Mouse (Mus musculus): ENCODE results near the gene Ezh1. TPM values are rescaled to one million over a fixed set of nuclear protein-coding genes. Genes with fewer than 3 reads are reported as not detected.

The Ezh1 gene
- polyA plus RNA-seq, 1 experiment from 2014 or later: 17.6 TPM

DNA sequence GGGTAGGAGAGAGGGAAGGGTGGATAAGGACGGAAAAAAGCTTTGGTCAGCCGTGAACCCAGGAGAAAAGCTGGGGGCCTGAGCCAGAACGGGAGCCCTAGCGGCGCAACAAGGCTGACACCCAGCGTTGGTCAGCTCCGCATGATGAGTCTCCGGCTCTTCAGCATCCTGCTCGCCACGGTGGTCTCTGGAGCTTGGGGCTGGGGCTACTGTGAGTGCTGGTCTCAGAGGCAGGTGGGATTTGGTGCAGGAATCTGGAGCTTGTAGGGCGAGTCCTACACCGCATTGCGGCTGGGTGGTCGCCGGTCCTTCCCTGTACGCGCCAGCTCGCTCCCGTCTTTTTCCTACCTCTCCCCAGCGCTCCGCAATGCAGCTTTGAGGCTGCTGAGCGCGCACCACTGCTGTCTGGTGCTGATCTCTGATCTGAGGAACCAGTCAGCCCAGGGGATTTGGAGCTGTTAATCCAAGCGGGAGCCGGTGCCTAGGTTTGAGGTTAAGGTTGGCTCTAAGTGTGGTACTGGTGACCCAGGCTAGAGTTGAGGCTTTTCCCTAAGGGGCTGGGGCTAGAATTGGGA is 50.1 kb downstream of the Ezh1 start:
- H3K27me3 ChIP-seq: peaks cover 64% of the 10 kb centered on the region
- H3K9ac ChIP-seq (replicated peaks): peak overlapping the region; percentile 60
- H3K36me3 ChIP-seq: no peaks in the 10 kb centered on the region
- H3K4me1 ChIP-seq (replicated peaks): peaks cover 66% of the 10 kb centered on the region
- peak overlapping the region; percentile 35; the same call in 1 of the 2 replicates for H3K27ac ChIP-seq
- H3K4me3 ChIP-seq (replicated peaks): peak overlapping the region; percentile 39
- H3K9me3 ChIP-seq: no peaks in the 10 kb centered on the region
- no peak for ATAC-seq
- peak overlapping the region; percentile 57 for H3K4me2 ChIP-seq (replicated peaks)
- WGBS: under 1% methylated on average over 25 of the region's 25 CpGs

DNA sequence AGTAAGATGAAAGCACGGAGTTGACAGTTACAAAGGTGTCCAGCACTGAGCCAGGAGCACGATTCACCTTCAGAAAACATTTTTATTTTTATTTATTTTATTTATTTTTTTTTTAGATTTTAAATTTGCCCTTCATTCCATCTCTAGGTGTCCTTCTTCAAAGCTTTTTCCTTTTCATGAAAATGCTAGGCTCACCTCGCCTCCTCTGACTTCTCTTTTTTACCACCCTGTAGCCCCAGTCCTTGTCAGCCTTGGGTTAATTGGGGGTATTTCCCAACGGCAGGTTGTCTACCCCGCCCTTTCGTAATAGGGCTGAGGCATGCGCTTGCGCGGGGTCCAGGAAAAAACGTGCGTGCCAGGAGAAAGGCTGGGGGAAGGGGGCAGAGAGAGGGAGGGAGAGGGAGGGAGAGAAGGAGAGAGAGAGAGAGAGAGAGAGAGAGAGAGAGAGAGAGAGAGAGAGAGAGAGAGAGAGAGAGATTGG is 50.6 kb downstream of the Ezh1 start:
- H3K36me3 ChIP-seq: no peaks in the 10 kb centered on the region
- peak overlapping the region; percentile 60 for H3K9ac ChIP-seq (replicated peaks)
- H3K27me3 ChIP-seq: peaks cover 64% of the 10 kb centered on the region

DNA sequence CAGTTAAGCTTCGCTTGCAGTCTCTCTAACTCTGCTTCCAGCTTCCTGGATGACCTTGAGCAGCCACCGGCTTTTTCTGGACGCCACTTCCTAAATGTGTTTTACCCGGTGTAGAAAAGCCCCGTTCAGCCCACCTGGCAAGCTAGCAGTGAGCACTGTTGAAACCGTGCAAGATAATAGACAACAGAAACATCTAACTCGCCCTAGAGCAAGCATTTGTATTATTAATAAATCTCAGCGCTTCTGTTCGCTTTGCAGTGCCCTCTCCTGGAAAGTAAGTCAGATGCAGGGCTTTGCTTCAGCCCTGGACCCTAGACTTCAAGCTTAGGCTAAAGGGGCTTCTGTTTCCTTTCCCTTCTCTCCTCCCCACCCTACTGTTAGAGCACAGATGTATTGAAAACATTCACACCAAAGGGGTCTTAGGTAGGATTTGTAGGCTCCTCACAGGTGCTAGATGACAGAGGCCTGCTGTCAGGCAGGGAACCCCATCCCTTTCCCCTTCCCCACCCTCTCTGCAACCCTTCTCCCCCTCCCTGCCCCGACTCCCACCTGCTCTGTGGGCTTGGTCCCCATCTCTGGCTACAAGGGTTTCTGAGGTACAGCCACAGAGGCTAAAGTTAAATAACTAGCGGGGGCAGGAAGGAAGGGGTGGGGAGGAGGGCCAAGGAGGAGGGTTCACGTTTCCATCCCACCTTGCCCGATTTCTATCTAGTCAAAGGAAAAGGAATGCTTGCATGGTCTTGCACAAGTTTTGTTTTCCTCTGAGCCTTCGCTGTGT is 51.2 kb downstream of the Ezh1 start, which contains the start of gene Ccr10:
TSS of gene Ccr10 (minus strand) at position 593 of the 778 bp plus-strand sequence.
- Histone ChIP-seq H3K27me3 (peaks cover 68% of the 10 kb centered on the region), H3K36me3 (no peaks in the 10 kb centered on the region), H3K4me2 (replicated peaks) (peak within 1 kb of the TSS; percentile 63), H3K9me3 (no peaks in the 10 kb centered on the region), H3K9ac (replicated peaks) (peak within 1 kb of the TSS; percentile 64), H3K4me1 (replicated peaks) (peaks cover 74% of the 10 kb centered on the region), H3K4me3 (replicated peaks) (peak within 1 kb of the TSS; percentile 39), H3K27ac (peak within 1 kb of the TSS; percentile 74)
- ATAC-seq: no peak
- WGBS: 19% methylated on average over 14 of the region's 14 CpGs

More for the DNA sequence above, 50.6 kb downstream of the Ezh1 start:
- WGBS: 10% methylated on average over 11 of the region's 11 CpGs
- H3K27ac ChIP-seq: no peak overlapping the region
- peak overlapping the region; percentile 39 for H3K4me3 ChIP-seq (replicated peaks)
- ATAC-seq: no peak
- peaks cover 67% of the 10 kb centered on the region for H3K4me1 ChIP-seq (replicated peaks)
- peak overlapping the region; percentile 57 for H3K4me2 ChIP-seq (replicated peaks)
- H3K9me3 ChIP-seq: no peaks in the 10 kb centered on the region

DNA sequence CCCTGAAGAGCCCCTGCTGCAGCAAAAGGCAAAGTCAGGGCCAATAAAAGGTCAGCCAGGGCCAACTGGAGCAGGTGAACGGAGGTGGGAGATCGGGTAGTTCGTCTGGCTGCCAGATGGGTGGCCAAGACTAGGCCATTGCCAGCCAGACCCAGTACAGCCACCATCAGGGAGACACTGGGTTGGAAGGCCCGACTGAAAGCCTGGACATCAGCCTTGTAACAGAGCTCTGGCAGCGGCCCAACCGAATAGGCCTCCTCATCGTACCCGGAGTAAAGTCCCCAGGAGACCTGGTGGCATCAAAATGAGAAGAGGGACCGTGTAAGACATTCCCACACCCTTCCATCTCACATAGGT is 51.9 kb downstream of the Ezh1 start:
- peak overlapping the region; percentile 74 for H3K27ac ChIP-seq

GRCm38 (mm10) chr11:101173631-101174388 is 52.5 kb downstream of the Ezh1 start:
- peaks cover 70% of the 10 kb centered on the region for H3K27me3 ChIP-seq
- peak; percentile 67 for ATAC-seq
- WGBS: under 1% methylated on average over 61 of the region's 61 CpGs
- H3K4me3 ChIP-seq (replicated peaks): peak overlapping the region; percentile 36
- H3K4me1 ChIP-seq (replicated peaks): peaks cover 86% of the 10 kb centered on the region
- no peaks in the 10 kb centered on the region for H3K36me3 ChIP-seq
- H3K9me3 ChIP-seq: no peaks in the 10 kb centered on the region
- peak overlapping the region; percentile 63 for H3K4me2 ChIP-seq (replicated peaks)
- peak overlapping the region; percentile 64 for H3K9ac ChIP-seq (replicated peaks)
- H3K27ac ChIP-seq: peak overlapping the region; percentile 74

More for the DNA sequence above, 51.9 kb downstream of the Ezh1 start:
- peak overlapping the region; percentile 36 for H3K4me3 ChIP-seq (replicated peaks)
- peak overlapping the region; percentile 63 for H3K4me2 ChIP-seq (replicated peaks)
- peak overlapping the region; percentile 64 for H3K9ac ChIP-seq (replicated peaks)
- H3K27me3 ChIP-seq: peaks cover 70% of the 10 kb centered on the region
- no peaks in the 10 kb centered on the region for H3K9me3 ChIP-seq
- H3K4me1 ChIP-seq (replicated peaks): peaks cover 80% of the 10 kb centered on the region
- no peak for ATAC-seq
- no peaks in the 10 kb centered on the region for H3K36me3 ChIP-seq
- 27% methylated on average over 9 of the region's 9 CpGs for WGBS

GRCm38 (mm10) chr11:101173112-101173511 is 53.2 kb downstream of the Ezh1 start:
- Histone ChIP-seq H3K9ac (replicated peaks) (no peak overlapping the region), H3K9me3 (no peaks in the 10 kb centered on the region), H3K4me1 (replicated peaks) (peaks cover 87% of the 10 kb centered on the region), H3K4me2 (replicated peaks) (peak overlapping the region; percentile 63), H3K36me3 (no peaks in the 10 kb centered on the region), H3K4me3 (replicated peaks) (peak overlapping the region; percentile 36; the same call in 1 of the 2 replicates), H3K27me3 (peaks cover 70% of the 10 kb centered on the region), H3K27ac (no peak overlapping the region)
- WGBS: 4% methylated on average over 11 of the region's 11 CpGs
- no peak for ATAC-seq

- Histone ChIP-seq H3K9me3 (no peaks in the 10 kb centered on the region), H3K36me3 (peaks cover 5% of the 10 kb centered on the region), H3K9ac (replicated peaks) (peak overlapping the region; percentile 58), H3K27me3 (peaks cover 70% of the 10 kb centered on the region), H3K4me3 (replicated peaks) (peak overlapping the region; percentile 46), H3K4me1 (replicated peaks) (peaks cover 83% of the 10 kb centered on the region), H3K4me2 (replicated peaks) (peak overlapping the region; percentile 64), H3K27ac (peak overlapping the region; percentile 84)
- no peak for ATAC-seq
- 4% methylated on average over 5 of the region's 5 CpGs for WGBS
Measured at GRCm38 (mm10) chr11:101172434-101172815, 53.8 kb downstream of the Ezh1 start.

DNA sequence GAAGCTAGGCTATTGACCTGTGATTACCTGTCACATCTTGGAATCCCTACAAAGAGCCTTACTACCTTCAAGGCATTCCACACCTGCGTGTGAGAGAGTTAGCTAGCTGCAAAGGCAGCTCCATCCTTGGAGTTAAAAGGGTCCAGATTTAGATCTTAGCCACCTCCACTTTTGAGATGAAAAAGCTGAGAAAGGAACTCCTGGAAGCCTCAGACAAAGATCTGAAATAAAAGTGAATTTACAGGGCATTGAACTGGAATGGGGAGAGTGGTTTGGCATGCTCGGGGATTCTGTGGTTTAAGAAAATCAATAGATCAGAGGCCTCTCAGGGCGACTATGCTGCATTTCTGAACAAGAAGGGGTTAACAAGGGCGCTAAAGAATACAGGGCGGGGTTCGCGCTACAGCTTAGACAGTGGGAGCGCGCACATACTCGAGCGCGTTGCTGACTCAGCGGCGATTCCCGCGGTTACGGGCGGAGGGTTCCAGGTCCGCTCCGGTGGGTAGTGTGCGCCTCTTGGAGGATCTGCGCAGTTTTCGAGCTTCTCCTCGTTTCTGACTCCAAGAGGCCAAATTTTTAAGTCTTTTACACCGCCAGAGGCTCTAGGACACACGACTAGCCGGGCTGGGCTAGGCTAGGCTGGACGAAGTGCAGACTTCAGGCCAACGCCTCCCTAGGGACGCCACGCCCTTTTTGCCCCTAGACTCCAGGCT is 54.4 kb downstream of the Ezh1 start:
- Histone ChIP-seq H3K27me3 (peaks cover 70% of the 10 kb centered on the region), H3K9me3 (no peaks in the 10 kb centered on the region), H3K36me3 (peaks cover 10% of the 10 kb centered on the region), H3K27ac (peak overlapping the region; percentile 84), H3K4me1 (replicated peaks) (peaks cover 78% of the 10 kb centered on the region), H3K4me3 (replicated peaks) (peak overlapping the region; percentile 46), H3K4me2 (replicated peaks) (peak overlapping the region; percentile 64), H3K9ac (replicated peaks) (peak overlapping the region; percentile 58)
- WGBS: under 1% methylated on average over 31 of the region's 31 CpGs
- peak; percentile 35 for ATAC-seq

DNA sequence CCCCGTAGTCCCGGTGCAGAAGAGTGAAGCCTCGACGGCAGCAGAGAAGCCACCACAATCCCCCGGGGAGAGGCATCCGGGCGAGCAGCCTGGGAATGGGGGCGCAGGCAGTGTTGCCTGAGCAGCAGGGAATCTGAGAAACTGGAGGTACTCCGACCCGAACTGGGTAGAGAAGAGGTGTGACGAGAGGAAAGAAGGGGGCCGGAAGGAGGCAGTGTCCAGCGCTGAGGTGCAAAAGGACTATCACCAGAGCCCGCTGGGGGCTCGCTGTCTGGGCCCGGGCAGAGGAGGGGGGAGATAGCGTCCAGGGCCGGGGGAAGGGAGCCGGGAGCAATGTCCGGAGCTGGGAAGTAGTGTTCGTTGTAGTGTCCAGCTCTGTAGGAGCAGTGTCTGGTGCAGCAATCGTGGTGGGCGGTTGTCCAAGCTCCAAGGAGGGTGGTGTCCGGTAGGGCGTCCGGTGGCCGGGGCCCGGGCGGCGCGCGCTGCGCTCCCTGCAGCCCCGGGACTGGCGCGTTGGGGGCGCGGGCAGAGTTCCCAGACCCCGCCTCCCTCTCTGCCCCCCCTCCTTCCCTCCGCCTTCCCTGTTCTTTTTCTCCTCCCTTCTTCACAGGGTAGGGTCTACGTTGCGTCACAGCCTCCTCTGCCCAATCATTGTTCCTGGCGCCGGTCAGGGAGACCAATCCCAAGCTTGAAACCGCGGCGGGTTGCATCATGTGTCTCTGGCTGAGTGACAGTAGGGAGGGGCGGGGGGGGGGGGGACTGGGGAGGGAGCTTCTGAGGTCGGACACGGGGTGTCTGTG is 55.3 kb downstream of the Ezh1 start, which contains the start of gene Plekhh3:
TSS of gene Plekhh3 (minus strand) at position 541 of the 800 bp plus-strand sequence.
- peaks cover 69% of the 10 kb centered on the region for H3K4me1 ChIP-seq (replicated peaks)

GRCm38 (mm10) chr11:101170354-101170810 is 55.9 kb downstream of the Ezh1 start, which contains the start of gene Cntnap1:
TSS of gene Cntnap1 (plus strand) at chr11:101170523.
- peaks cover 16% of the 10 kb centered on the region for H3K36me3 ChIP-seq
- ATAC-seq: no peak
- peak within 1 kb of the TSS; percentile 76 for H3K27ac ChIP-seq
- H3K9ac ChIP-seq (replicated peaks): peak within 1 kb of the TSS; percentile 79
- H3K4me3 ChIP-seq (replicated peaks): peak within 1 kb of the TSS; percentile 62
- peak within 1 kb of the TSS; percentile 91 for H3K4me2 ChIP-seq (replicated peaks)
- no peaks in the 10 kb centered on the region for H3K9me3 ChIP-seq
- WGBS: under 1% methylated on average over 35 of the region's 35 CpGs
- H3K27me3 ChIP-seq: peaks cover 74% of the 10 kb centered on the region
- peaks cover 64% of the 10 kb centered on the region for H3K4me1 ChIP-seq (replicated peaks)

More for the DNA sequence above, 55.3 kb downstream of the Ezh1 start, which contains the start of gene Plekhh3:
- no peaks in the 10 kb centered on the region for H3K9me3 ChIP-seq
- peaks cover 70% of the 10 kb centered on the region for H3K27me3 ChIP-seq
- peak; percentile 93 for ATAC-seq
- WGBS: under 1% methylated on average over 49 of the region's 50 CpGs
- H3K4me3 ChIP-seq (replicated peaks): peak within 1 kb of the TSS; percentile 62
- peaks cover 16% of the 10 kb centered on the region for H3K36me3 ChIP-seq
- peak within 1 kb of the TSS; percentile 84 for H3K27ac ChIP-seq
- H3K9ac ChIP-seq (replicated peaks): peak within 1 kb of the TSS; percentile 79
- H3K4me2 ChIP-seq (replicated peaks): peak within 1 kb of the TSS; percentile 91

Data from midbrain, embryonic 13.5 days (tissue).